Mouse (Mus musculus) left cerebral cortex, postnatal 4 days (tissue): ENCODE data around the gene Psme3. TPM values are rescaled to one million over a fixed set of nuclear protein-coding genes. Genes with fewer than 3 reads are reported as not detected.

Experiments
- DNase-seq: peaks from one replicate; pipeline ENCODE4 v3.0.0-alpha.2; 2022
- intact Hi-C: fragments of 180-260 bp; cut with DNase I; formaldehyde crosslinking; loops from one replicate; pipeline ENCODE4 v1.15.1; 2025
- microRNA-seq: library from miRNA; unstranded; fragments of <30 nt; microRNA quantifications from one replicate; pipeline ENCODE4 v1.2.0, GENCODE M21; 2022
- total RNA-seq, 2 experiments: library from RNA; stranded (reverse); gene quantifications; 2 replicates each; pipeline ENCODE4 v1.2.3; 2021

Gene Psme3
- total RNA-seq, 2 experiments from 2014 or later, result 95.9 to 109 TPM

- DNase-seq, result no peak
- intact Hi-C loops, result no loop called here
Observed at GRCm38 (mm10) chr11:101351100-101351720, 35.2 kb downstream of the Psme3 start.

- intact Hi-C loops, result no loop called here
- no peak for DNase-seq
Observed at GRCm38 (mm10) chr11:101351721-101352111, 35.7 kb downstream of the Psme3 start.

- no peak for DNase-seq
- intact Hi-C loops, result no loop called here
Observed at GRCm38 (mm10) chr11:101353436-101353835, 37.4 kb downstream of the Psme3 start.

- intact Hi-C loops, result no loop called here
- DNase-seq, result no peak
Observed at GRCm38 (mm10) chr11:101354438-101355010, 38.5 kb downstream of the Psme3 start.

- intact Hi-C loops, result no loop called here
- no peak for DNase-seq
Observed at GRCm38 (mm10) chr11:101355916-101356315, 39.9 kb downstream of the Psme3 start.

GRCm38 (mm10) chr11:101357505-101358182 lies 41.6 kb downstream of the Psme3 start:
- no peak for DNase-seq
- intact Hi-C loops, result no loop called here

- intact Hi-C loops, result no loop called here
- no peak for DNase-seq
Observed at GRCm38 (mm10) chr11:101359776-101360175, 43.8 kb downstream of the Psme3 start.

- DNase-seq, result no peak
- intact Hi-C loops, result no loop called here
Observed at GRCm38 (mm10) chr11:101360651-101361113, 44.7 kb downstream of the Psme3 start.

GRCm38 (mm10) chr11:101364531-101364931 lies 48.5 kb downstream of the Psme3 start:
- intact Hi-C loops, result no loop called here
- no peak for DNase-seq

GRCm38 (mm10) chr11:101367326-101367935 lies 51.4 kb downstream of the Psme3 start, which contains the start of gene G6pc:
G6pc (plus strand) TSS chr11:101367561.
- intact Hi-C loops, result no loop called here
- DNase-seq, result no peak

- no peak for DNase-seq
- intact Hi-C loops, result no loop called here
Observed at GRCm38 (mm10) chr11:101370141-101370540, 54.1 kb downstream of the Psme3 start.

Small RNAs within 50 kb of the gene (microRNA-seq; reads per million reads assigned to microRNA genes)
- not detected for gene Gm25593

Other genes with a start within 250 kb of the Psme3 start
- gene Naglu, start 246.2 kb upstream of the Psme3 start, total RNA-seq, result 1 to 10 TPM; 8.3 to 9.6 TPM
- gene Hsd17b1, start 237.8 kb upstream of the Psme3 start, total RNA-seq, result under 1 TPM; 0.52 to 0.76 TPM
- gene Coasy, start 233.6 kb upstream of the Psme3 start, total RNA-seq, result 10 to 100 TPM; 28.3 to 32.0 TPM
- 10 to 100 TPM; 39.0 to 47.3 TPM for gene Mlx, start 228.9 kb upstream of the Psme3 start, total RNA-seq
- 1 to 10 TPM; 7.7 to 9.1 TPM for gene Psmc3ip, start 220.8 kb upstream of the Psme3 start, total RNA-seq
- 10 to 100 TPM; 48.9 to 49.2 TPM for gene Retreg3, start 196.3 kb upstream of the Psme3 start, total RNA-seq
- gene Tubg1, start 196.3 kb upstream of the Psme3 start, total RNA-seq, result 10 to 100 TPM; 42.9 TPM
- gene Tubg2, start 160.3 kb upstream of the Psme3 start, total RNA-seq, result 10 to 100 TPM; 38.6 to 41.6 TPM
- gene Cntnap1, start 145.7 kb upstream of the Psme3 start, total RNA-seq, result 1 to 10 TPM; 4.8 to 7.4 TPM
- gene Plekhh3, start 144.9 kb upstream of the Psme3 start, total RNA-seq, result 1 to 10 TPM; 5.6 to 6.1 TPM
- not detected for gene Ccr10, start 140.8 kb upstream of the Psme3 start, total RNA-seq
- 10 to 100 TPM; 34.3 to 36.6 TPM for gene Ezh1, start 89.8 kb upstream of the Psme3 start, total RNA-seq
- 10 to 100 TPM; 56.2 to 64.0 TPM for gene Ramp2, start 70.2 kb upstream of the Psme3 start, total RNA-seq
- gene Vps25, start 62.5 kb upstream of the Psme3 start, total RNA-seq, result 10 to 100 TPM; 76.2 to 77.1 TPM
- gene Wnk4, start 55.6 kb upstream of the Psme3 start, total RNA-seq, result 1 to 10 TPM; 5.4 to 6.2 TPM
- under 1 TPM; 0.30 to 0.68 TPM for gene Cntd1, start 37.2 kb upstream of the Psme3 start, total RNA-seq
- 10 to 100 TPM; 80.2 to 87.2 TPM for gene Coa3, start 37.1 kb upstream of the Psme3 start, total RNA-seq
- gene Becn1, start 13.9 kb upstream of the Psme3 start, total RNA-seq, result 100 to 1,000 TPM; 141 to 144 TPM
- 1 to 10 TPM; 6.2 to 6.6 TPM for gene Aoc2, start 8.8 kb downstream of the Psme3 start, total RNA-seq
- 1 to 10 TPM; 1.4 to 1.8 TPM for gene Aoc3, start 14.4 kb downstream of the Psme3 start, total RNA-seq
- gene G6pc, start 51.3 kb downstream of the Psme3 start, total RNA-seq, result not detected
- 10 to 100 TPM; 50.3 to 52.5 TPM for gene Aarsd1, start 101.4 kb downstream of the Psme3 start, total RNA-seq
- 1 to 10 TPM; 4.5 to 6.5 TPM for gene Gm27029, start 108.6 kb downstream of the Psme3 start, total RNA-seq
- gene Rundc1, start 108.9 kb downstream of the Psme3 start, total RNA-seq, result 10 to 100 TPM; 22.9 to 23.5 TPM
- gene Ptges3l, start 109.1 kb downstream of the Psme3 start, total RNA-seq, result 1 to 10 TPM; 1.2 to 2.4 TPM
- 10 to 100 TPM; 68.9 to 71.3 TPM for gene Rpl27, start 126.1 kb downstream of the Psme3 start, total RNA-seq
- 1 to 10 TPM in 1 of 2 experiments, under 1 TPM in 1; 0.84 to 1.4 TPM for gene Ifi35, start 132.2 kb downstream of the Psme3 start, total RNA-seq
- 10 to 100 TPM; 70.3 to 72.3 TPM for gene Rnd2, start 148.8 kb downstream of the Psme3 start, total RNA-seq
- 100 to 1,000 TPM; 107 to 112 TPM for gene Vat1, start 150.0 kb downstream of the Psme3 start, total RNA-seq
- gene Brca1, start 235.7 kb downstream of the Psme3 start, total RNA-seq, result 1 to 10 TPM; 2.8 to 3.3 TPM
- 100 to 1,000 TPM; 109 to 157 TPM for gene Nbr1, start 235.9 kb downstream of the Psme3 start, total RNA-seq